Mouse (Mus musculus) testis, adult 2 months (tissue): ENCODE measurements around the gene Lrch3. TPM values are rescaled to one million over a fixed set of nuclear protein-coding genes. Genes with fewer than 3 reads are reported as not detected.
A peak's percentile ranks its signal among the peaks of the same experiment; 100 is the strongest.

Experiments used
- H3K27ac ChIP-seq: fragments of 200-500 bp; 2 replicates; pipeline ENCODE4 v1.5.1; 2012; ENCODE audit warnings: low read depth, low read length; ENCODE audit not compliant: control insufficient read depth, insufficient read depth
- H3K27me3 ChIP-seq: fragments of 200-500 bp; 2 replicates; pipeline ENCODE4 v1.6.1; 2012; ENCODE audit warnings: mild to moderate bottlenecking, low read length, moderate library complexity; ENCODE audit not compliant: control insufficient read depth, insufficient read depth
- H3K36me3 ChIP-seq: fragments of 200-500 bp; 2 replicates; pipeline ENCODE4 v1.6.1; 2012; ENCODE audit warnings: mild to moderate bottlenecking, low read length; ENCODE audit not compliant: control insufficient read depth, insufficient read depth
- H3K4me1 ChIP-seq: fragments of 200-500 bp; 2 replicates; pipeline ENCODE4 v1.6.1; 2012; ENCODE audit warnings: low read length; ENCODE audit not compliant: control insufficient read depth, insufficient read depth
- H3K4me3 ChIP-seq: fragments of 200-500 bp; 2 replicates; pipeline ENCODE4 v1.5.1; 2012; ENCODE audit warnings: low read depth, mild to moderate bottlenecking, low read length, moderate library complexity, mixed read lengths; ENCODE audit not compliant: control insufficient read depth
- CTCF ChIP-seq: fragments of 200-500 bp; IDR thresholded peaks from 2 replicates; pipeline ENCODE4 v1.5.1; 2012; ENCODE audit warnings: low read depth, mild to moderate bottlenecking, inconsistent platforms, low read length, moderate library complexity; ENCODE audit not compliant: control insufficient read depth, insufficient read depth, insufficient replicate concordance
- POLR2A ChIP-seq: fragments of 200-500 bp; IDR thresholded peaks from 2 replicates; pipeline ENCODE4 v1.6.1; 2012; ENCODE audit warnings: low read depth, mild to moderate bottlenecking, inconsistent platforms, low read length, moderate library complexity; ENCODE audit not compliant: control insufficient read depth
- polyA plus RNA-seq: library from polyadenylated mRNA; depleted of rRNA; stranded (reverse); fragments of >200 nt; gene quantifications from 2 replicates; pipeline ENCODE4 v1.2.3, GENCODE M21; 2012

Lrch3 gene
- polyA plus RNA-seq, 1 experiment: 15.4 TPM

DNA sequence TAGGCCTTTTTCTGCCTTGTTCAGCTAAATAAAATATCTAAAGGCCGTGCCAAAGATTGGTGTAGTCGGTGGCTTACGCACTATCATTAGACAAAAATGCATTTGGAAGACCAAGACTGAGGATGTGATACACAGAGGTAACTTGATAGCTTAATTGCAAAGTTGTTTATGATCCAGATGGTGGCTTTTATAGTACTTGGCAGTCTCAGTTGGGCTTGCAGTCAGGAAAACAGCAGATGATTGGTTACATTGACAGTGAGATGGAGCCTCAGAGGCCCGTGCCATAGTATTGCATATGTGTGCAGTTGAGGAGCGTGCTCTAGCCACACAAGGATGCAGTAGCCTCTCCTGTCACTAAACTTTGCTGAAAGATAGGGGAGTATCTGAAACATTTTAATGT, 28.8 kb downstream of the Lrch3 start:
- no peak overlapping the region for H3K4me3 ChIP-seq
- H3K4me1 ChIP-seq: no peaks in the 10 kb centered on the region; the same call in 1 of the 2 replicates
- no peak overlapping the region for H3K27ac ChIP-seq
- H3K27me3 ChIP-seq: no peaks in the 10 kb centered on the region
- TF ChIP-seq CTCF (no peak), POLR2A (no peak)
- H3K36me3 ChIP-seq: no peaks in the 10 kb centered on the region

GRCm38 (mm10) chr16:32945379-32945778, 31.5 kb downstream of the Lrch3 start:
- H3K4me1 ChIP-seq: no peaks in the 10 kb centered on the region
- TF ChIP-seq POLR2A (no peak), CTCF (no peak)
- no peaks in the 10 kb centered on the region for H3K27me3 ChIP-seq
- H3K36me3 ChIP-seq: no peaks in the 10 kb centered on the region
- no peak overlapping the region for H3K27ac ChIP-seq
- H3K4me3 ChIP-seq: no peak overlapping the region

DNA sequence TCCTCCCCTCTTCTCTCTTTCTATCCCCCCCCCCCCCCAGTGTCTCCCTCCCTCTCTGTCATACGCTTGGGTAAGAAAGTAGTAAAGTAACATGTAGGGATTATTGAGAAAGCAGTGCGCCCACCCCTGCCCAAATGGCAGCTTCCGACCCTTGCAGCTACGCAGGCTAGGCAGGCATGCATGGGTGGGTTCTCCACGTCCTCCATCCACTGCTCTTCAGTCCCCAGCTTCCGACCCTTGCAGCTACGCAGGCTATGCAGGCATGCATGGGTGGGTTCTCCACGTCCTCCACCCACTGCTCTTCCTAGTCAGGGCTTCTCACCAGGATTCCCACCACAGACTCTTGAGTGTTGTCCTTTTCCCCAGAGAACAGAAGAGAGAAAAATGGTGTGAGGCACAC, 34.1 kb downstream of the Lrch3 start:
- Histone ChIP-seq H3K4me3 (no peak overlapping the region), H3K27ac (no peak overlapping the region), H3K4me1 (no peaks in the 10 kb centered on the region), H3K36me3 (no peaks in the 10 kb centered on the region; the same call in 1 of the 2 replicates), H3K27me3 (no peaks in the 10 kb centered on the region)
- TF ChIP-seq CTCF: no peak
- no peak for TF ChIP-seq POLR2A

GRCm38 (mm10) chr16:32948656-32949055, 34.8 kb downstream of the Lrch3 start:
- no peaks in the 10 kb centered on the region for H3K27me3 ChIP-seq
- H3K4me1 ChIP-seq: no peaks in the 10 kb centered on the region
- H3K4me3 ChIP-seq: no peak overlapping the region
- TF ChIP-seq CTCF: no peak
- TF ChIP-seq POLR2A: no peak
- no peaks in the 10 kb centered on the region; the same call in 1 of the 2 replicates for H3K36me3 ChIP-seq
- no peak overlapping the region for H3K27ac ChIP-seq

DNA sequence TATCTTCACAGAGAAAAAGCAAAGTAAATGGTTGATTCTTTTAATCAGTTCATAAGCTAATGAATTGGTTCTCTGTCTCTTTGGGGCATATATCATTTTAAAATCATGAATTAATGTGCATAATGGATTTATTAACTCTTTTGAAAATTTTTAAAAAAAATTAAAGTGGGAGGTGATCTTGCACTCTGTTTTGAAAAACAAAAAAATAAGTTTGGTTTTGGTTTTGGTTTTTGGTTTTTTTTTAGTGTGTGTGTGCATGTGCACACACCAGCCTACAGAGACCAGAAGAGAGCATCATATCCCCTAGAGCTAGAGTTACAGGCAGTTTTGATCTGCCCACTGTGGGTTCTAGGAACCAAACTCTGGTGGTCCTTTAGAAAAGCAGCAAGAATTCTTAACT, 35.4 kb downstream of the Lrch3 start:
- Histone ChIP-seq H3K27ac (no peak overlapping the region), H3K27me3 (no peaks in the 10 kb centered on the region), H3K4me1 (no peaks in the 10 kb centered on the region), H3K36me3 (no peaks in the 10 kb centered on the region; the same call in 1 of the 2 replicates), H3K4me3 (no peak overlapping the region)
- TF ChIP-seq CTCF (no peak), POLR2A (no peak)

DNA sequence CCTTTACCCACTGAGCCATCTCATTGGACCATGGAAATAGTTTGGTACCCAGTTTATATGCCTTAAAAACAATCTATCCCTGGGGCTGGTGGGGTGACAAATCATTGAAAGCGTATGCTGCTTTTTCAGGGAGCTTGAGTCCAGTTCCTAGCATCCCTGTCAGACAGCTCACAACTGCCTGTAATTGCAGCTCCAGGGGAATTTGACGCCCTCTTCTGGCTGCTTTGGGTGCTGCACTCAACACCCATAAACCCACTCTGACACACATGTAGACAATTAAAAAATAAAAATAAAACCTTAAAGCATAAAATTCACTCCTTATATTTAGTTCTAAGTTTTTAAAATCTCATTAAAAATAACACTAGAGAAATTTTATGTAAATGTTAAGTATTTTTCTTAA, 37.2 kb downstream of the Lrch3 start:
- H3K36me3 ChIP-seq: peaks cover 3% of the 10 kb centered on the region
- no peaks in the 10 kb centered on the region for H3K27me3 ChIP-seq
- H3K4me3 ChIP-seq: no peak overlapping the region
- no peak for TF ChIP-seq POLR2A
- peak; percentile 36; the same call in 1 of the 2 replicates for TF ChIP-seq CTCF
- no peaks in the 10 kb centered on the region for H3K4me1 ChIP-seq
- H3K27ac ChIP-seq: no peak overlapping the region

DNA sequence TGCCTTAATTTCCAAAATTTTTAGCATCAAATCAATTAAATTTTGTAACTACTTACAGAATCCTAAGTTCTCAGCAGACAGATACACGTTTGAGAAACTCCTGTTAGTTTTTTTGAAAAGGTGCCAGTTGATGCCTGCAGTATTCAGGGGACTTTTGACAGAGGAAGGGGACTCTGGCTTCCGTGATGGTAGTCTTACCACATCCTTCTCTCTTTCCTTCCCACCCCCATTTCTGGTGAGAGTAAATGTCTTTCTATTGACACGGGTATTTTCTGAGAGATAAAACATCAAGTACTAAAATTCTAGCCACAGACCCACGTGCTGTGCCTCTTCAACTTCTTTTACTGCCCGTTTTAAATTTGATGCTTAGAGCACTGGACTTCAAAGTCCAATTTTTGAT, 39.9 kb downstream of the Lrch3 start:
- Histone ChIP-seq H3K36me3 (peaks cover 3% of the 10 kb centered on the region), H3K27me3 (no peaks in the 10 kb centered on the region), H3K4me3 (no peak overlapping the region), H3K27ac (no peak overlapping the region), H3K4me1 (no peaks in the 10 kb centered on the region)
- no peak for TF ChIP-seq CTCF
- no peak for TF ChIP-seq POLR2A

GRCm38 (mm10) chr16:32954304-32954703, 40.4 kb downstream of the Lrch3 start:
- TF ChIP-seq CTCF (no peak), POLR2A (no peak)
- Histone ChIP-seq H3K27ac (no peak overlapping the region), H3K27me3 (no peaks in the 10 kb centered on the region), H3K4me1 (no peaks in the 10 kb centered on the region), H3K4me3 (no peak overlapping the region), H3K36me3 (peaks cover 3% of the 10 kb centered on the region)
